Mouse (Mus musculus) MEL (cell line): ENCODE measurements around the gene St13.

Experiments used
- CTCF ChIP-seq, 3 experiments: IDR thresholded peaks in 2 of 3; conservative IDR thresholded peaks in 1 of 3; 2 replicates each; pipeline ENCODE4 v1.5.1; 2011 to 2012; ENCODE audit warnings: low read length in 3 of 3, low read depth in 2 of 3, mild to moderate bottlenecking in 2 of 3, improper control_type of control experiment in 1 of 3, inconsistent platforms in 1 of 3, mixed read lengths in 1 of 3, moderate library complexity in 1 of 3; ENCODE audit not compliant: control insufficient read depth in 1 of 3, insufficient read depth in 1 of 3, poor library complexity in 1 of 3, severe bottlenecking in 1 of 3
- E2F4 ChIP-seq: IDR thresholded peaks from 2 replicates; pipeline ENCODE4 v1.6.1; 2011; ENCODE audit warnings: low read depth, low read length, improper control_type of control experiment, borderline replicate concordance
- ELF1 ChIP-seq: IDR thresholded peaks from 2 replicates; pipeline ENCODE4 v1.6.1; 2014; ENCODE audit warnings: low read depth, mild to moderate bottlenecking, inconsistent platforms, low read length, improper control_type of control experiment, moderate library complexity
- EP300 ChIP-seq, 2 experiments: IDR thresholded peaks; 2 replicates each; pipeline ENCODE4 v1.6.1; 2011; ENCODE audit warnings: improper control_type of control experiment in 2 of 2, low read length in 2 of 2, low read depth in 1 of 2, mild to moderate bottlenecking in 1 of 2
- KAT2A ChIP-seq: conservative IDR thresholded peaks from 2 replicates; pipeline ENCODE4 v1.6.1; 2012; ENCODE audit warnings: low read depth, low read length, improper control_type of control experiment, inconsistent platforms
- MAX ChIP-seq: IDR thresholded peaks from 2 replicates; pipeline ENCODE4 v1.6.1; 2011; ENCODE audit warnings: low read length, improper control_type of control experiment
- NELFE ChIP-seq: IDR thresholded peaks from 2 replicates; pipeline ENCODE4 v1.6.1; 2011; ENCODE audit warnings: low read depth, low read length, improper control_type of control experiment
- POLR2A ChIP-seq, 2 experiments: IDR thresholded peaks; 2 replicates each; pipeline ENCODE4 v1.6.1; 2011 to 2012; ENCODE audit warnings: low read length in 2 of 2, mild to moderate bottlenecking in 2 of 2, control low read depth in 1 of 2, improper control_type of control experiment in 1 of 2, low read depth in 1 of 2, moderate library complexity in 1 of 2; ENCODE audit not compliant: control insufficient read depth in 1 of 2, insufficient read depth in 1 of 2, poor library complexity in 1 of 2
- SMC3 ChIP-seq: IDR thresholded peaks from 2 replicates; pipeline ENCODE4 v1.6.1; 2011; ENCODE audit warnings: low read depth, low read length, improper control_type of control experiment
- TAL1 ChIP-seq: IDR thresholded peaks from 2 replicates; pipeline ENCODE4 v1.6.1; 2012; ENCODE audit warnings: mild to moderate bottlenecking, inconsistent platforms, low read length, moderate library complexity, mixed read lengths
- USF1 ChIP-seq: IDR thresholded peaks from 2 replicates; pipeline ENCODE4 v1.6.1; 2014; ENCODE audit warnings: low read depth, mild to moderate bottlenecking, inconsistent platforms, low read length, improper control_type of control experiment, moderate library complexity
- ZMIZ1 ChIP-seq: IDR thresholded peaks from 2 replicates; pipeline ENCODE4 v1.6.1; 2012; ENCODE audit warnings: low read depth, mild to moderate bottlenecking, inconsistent platforms, low read length, improper control_type of control experiment, moderate library complexity

DNA sequence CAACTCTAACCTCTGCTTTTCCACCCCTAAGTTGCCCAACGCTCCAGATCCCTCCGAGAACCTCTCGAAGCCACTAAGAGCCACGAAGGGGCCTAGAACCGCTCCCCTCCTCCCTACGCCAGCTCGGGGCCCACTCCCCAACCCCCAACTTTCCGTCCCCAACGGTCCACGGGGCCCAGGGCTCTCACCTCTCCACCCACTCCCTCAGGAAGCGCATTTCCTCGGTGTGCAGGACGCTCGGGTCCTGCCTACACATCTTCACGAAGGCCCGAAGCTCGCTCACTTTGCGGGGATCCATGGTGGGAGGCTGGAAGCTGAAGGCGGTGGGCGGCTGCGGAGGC, 610 bp downstream of the St13 start:
- TF ChIP-seq MAX, result no peak
- TF ChIP-seq CTCF (IDR thresholded peaks at IDR 0.05 in 2 of 3, conservative IDR thresholded peaks at IDR 0.05 in 1 of 3; ENCODE audit: control insufficient read depth in 1 of 3, insufficient read depth in 1 of 3, low read depth in 2 of 3, low read length in 3 of 3, poor library complexity in 1 of 3, severe bottlenecking in 1 of 3), result no peak
- no peak for TF ChIP-seq TAL1
- TF ChIP-seq KAT2A, result no peak
- no peak; the same call in 1 of the 2 replicates for TF ChIP-seq ZMIZ1
- no peak; a peak in 1 of 4 replicates for TF ChIP-seq EP300 (IDR thresholded peaks at IDR 0.05; ENCODE audit: low read depth in 1 of 2, low read length in 2 of 2)
- TF ChIP-seq POLR2A (IDR thresholded peaks at IDR 0.05; ENCODE audit: control insufficient read depth in 1 of 2, insufficient read depth in 1 of 2, low read depth in 1 of 2, low read length in 2 of 2, poor library complexity in 1 of 2), result peak in 1 of 2 experiments; percentile 49; a peak in 1 of 4 replicates
- no peak for TF ChIP-seq ELF1
- no peak for TF ChIP-seq NELFE
- no peak for TF ChIP-seq USF1
- no peak for TF ChIP-seq SMC3
- no peak for TF ChIP-seq E2F4
